Mouse (Mus musculus): ENCODE measurements at regions not wholly inside any gene's neighbourhood (a gene's known extent, or its start where the extent isn't known, plus 50 kb on each side); places are given as distances from the start of the nearest gene placed in this dataset.
A peak's percentile ranks its signal among the peaks of the same experiment; 100 is the strongest.

GRCm38 (mm10) chr16:5406711-5407110, 150.9 kb upstream of the Eef2kmt start:
- DNase-seq (ENCODE audit: extremely low spot score, low read depth, low spot score) = peak; percentile 41

- no peak for DNase-seq (ENCODE audit: extremely low spot score, low read depth, low spot score)
These were observed 137.6 kb upstream of the Eef2kmt start for GRCm38 (mm10) chr16:5393336-5393735.

GRCm38 (mm10) chr16:5382930-5383329, 127.1 kb upstream of the Eef2kmt start:
- no peak for DNase-seq (ENCODE audit: extremely low spot score, low read depth, low spot score)

- DNase-seq (ENCODE audit: extremely low spot score, low read depth, low spot score) = no peak
These were observed 126.6 kb upstream of the Eef2kmt start for GRCm38 (mm10) chr16:5382228-5382884.

- no peak for DNase-seq (ENCODE audit: extremely low spot score, low read depth, low spot score)
These were observed 124.8 kb upstream of the Eef2kmt start for GRCm38 (mm10) chr16:5380626-5381025.

GRCm38 (mm10) chr16:5377001-5377400, 121.2 kb upstream of the Eef2kmt start:
- DNase-seq (ENCODE audit: extremely low spot score, low read depth, low spot score) = no peak

GRCm38 (mm10) chr16:5374818-5375605, 119.2 kb upstream of the Eef2kmt start:
- no peak for DNase-seq (ENCODE audit: extremely low spot score, low read depth, low spot score)

GRCm38 (mm10) chr16:5371175-5371893, 115.6 kb upstream of the Eef2kmt start:
- DNase-seq (ENCODE audit: extremely low spot score, low read depth, low spot score) = no peak

GRCm38 (mm10) chr16:5370496-5370895, 114.7 kb upstream of the Eef2kmt start:
- DNase-seq (ENCODE audit: extremely low spot score, low read depth, low spot score) = no peak

- DNase-seq (ENCODE audit: extremely low spot score, low read depth, low spot score) = no peak
These were observed 113.2 kb upstream of the Eef2kmt start for GRCm38 (mm10) chr16:5368897-5369558.

- no peak for DNase-seq (ENCODE audit: extremely low spot score, low read depth, low spot score)
These were observed 112.6 kb upstream of the Eef2kmt start for GRCm38 (mm10) chr16:5368357-5368756.

GRCm38 (mm10) chr16:5367581-5368119, 111.9 kb upstream of the Eef2kmt start:
- no peak for DNase-seq (ENCODE audit: extremely low spot score, low read depth, low spot score)

- DNase-seq (ENCODE audit: extremely low spot score, low read depth, low spot score) = no peak
These were observed 110.2 kb upstream of the Eef2kmt start for GRCm38 (mm10) chr16:5366021-5366420.

- DNase-seq (ENCODE audit: extremely low spot score, low read depth, low spot score) = no peak
These were observed 107.3 kb upstream of the Eef2kmt start for GRCm38 (mm10) chr16:5363007-5363570.

GRCm38 (mm10) chr16:5359193-5359592, 103.4 kb upstream of the Eef2kmt start:
- DNase-seq (ENCODE audit: extremely low spot score, low read depth, low spot score) = no peak

GRCm38 (mm10) chr16:5353881-5354280, 98.1 kb upstream of the Eef2kmt start:
- no peak for DNase-seq (ENCODE audit: extremely low spot score, low read depth, low spot score)

GRCm38 (mm10) chr16:5351890-5352571, 96.2 kb upstream of the Eef2kmt start:
- no peak for DNase-seq (ENCODE audit: extremely low spot score, low read depth, low spot score)

GRCm38 (mm10) chr16:5347151-5347550, 91.4 kb upstream of the Eef2kmt start:
- DNase-seq (ENCODE audit: extremely low spot score, low read depth, low spot score) = no peak

- DNase-seq (ENCODE audit: extremely low spot score, low read depth, low spot score) = no peak
These were observed 86.5 kb upstream of the Eef2kmt start for GRCm38 (mm10) chr16:5342326-5342725.

- DNase-seq (ENCODE audit: extremely low spot score, low read depth, low spot score) = no peak
These were observed 60.5 kb upstream of the Eef2kmt start for GRCm38 (mm10) chr16:5316271-5316670.

Measured in hindlimb bud, embryonic 11.5 days (tissue).